Mouse (Mus musculus) heart, embryonic 15.5 days (tissue): Measurements from ENCODE around the gene Gtpbp6. TPM values are rescaled to one million over a fixed set of nuclear protein-coding genes. Genes with fewer than 3 reads are reported as not detected.
"Not testable (repeated sequence)": the region's sequence is repeated elsewhere in the genome, so short reads cannot be mapped to it uniquely, and the experiment has no call there.

ENCODE experiments used
- ATAC-seq: fragments of 200-750 bp; cut with Nextera tagmentation; replicated peaks from 2 replicates; pipeline ENCODE4 v1.8.0; 2017; ENCODE audit warnings: low read depth, moderate TSS enrichment; ENCODE audit not compliant: insufficient number of reproducible peaks, insufficient read depth, low FRiP score
- H3K27ac ChIP-seq: fragments of 300-500 bp; sonication (generic); 2 replicates; pipeline ENCODE4 v1.5.1; 2015; ENCODE audit warnings: mild to moderate bottlenecking, inconsistent platforms
- H3K27me3 ChIP-seq: fragments of 300-500 bp; sonication (generic); 2 replicates; pipeline ENCODE4 v1.6.1; 2015; ENCODE audit warnings: inconsistent platforms
- H3K36me3 ChIP-seq: fragments of 300-500 bp; sonication (generic); 2 replicates; pipeline ENCODE4 v1.6.1; 2015; ENCODE audit warnings: mild to moderate bottlenecking, inconsistent platforms
- H3K4me1 ChIP-seq: fragments of 300-500 bp; sonication (generic); replicated peaks from 2 replicates; pipeline ENCODE4 v1.6.1; 2015; ENCODE audit warnings: inconsistent platforms
- H3K4me2 ChIP-seq: fragments of 300-500 bp; sonication (generic); 2 replicates; pipeline ENCODE4 v1.6.1; 2015; ENCODE audit warnings: inconsistent platforms, mild to moderate bottlenecking, moderate library complexity
- H3K4me3 ChIP-seq: fragments of 300-500 bp; sonication (generic); 2 replicates; pipeline ENCODE4 v1.5.1; 2015; ENCODE audit warnings: mild to moderate bottlenecking, inconsistent platforms
- H3K9ac ChIP-seq: fragments of 300-500 bp; sonication (generic); 2 replicates; pipeline ENCODE4 v1.6.1; 2015; ENCODE audit warnings: mild to moderate bottlenecking, inconsistent platforms
- H3K9me3 ChIP-seq: fragments of 300-500 bp; sonication (generic); replicated peaks from 2 replicates; pipeline ENCODE4 v1.6.1; 2016; ENCODE audit warnings: inconsistent platforms
- WGBS: fragments of 180-500 bp; shearing (Covaris S2); methylation state at CpG from one replicate; pipeline ENCODE4 v1.1.7; 2015; ENCODE audit warnings: mixed read lengths; 5-methylcytosine and 5-hydroxymethylcytosine counted together
- polyA plus RNA-seq: library from polyadenylated mRNA; unstranded; fragments of >200 nt; fragmentation: Nextera tagmentation; extraction: Ambion mirVana; gene quantifications from 2 replicates; pipeline ENCODE4 v1.2.1, GENCODE M21; 2015

Gene Gtpbp6
- polyA plus RNA-seq, 1 experiment from 2014 or later = 18.6 TPM

DNA sequence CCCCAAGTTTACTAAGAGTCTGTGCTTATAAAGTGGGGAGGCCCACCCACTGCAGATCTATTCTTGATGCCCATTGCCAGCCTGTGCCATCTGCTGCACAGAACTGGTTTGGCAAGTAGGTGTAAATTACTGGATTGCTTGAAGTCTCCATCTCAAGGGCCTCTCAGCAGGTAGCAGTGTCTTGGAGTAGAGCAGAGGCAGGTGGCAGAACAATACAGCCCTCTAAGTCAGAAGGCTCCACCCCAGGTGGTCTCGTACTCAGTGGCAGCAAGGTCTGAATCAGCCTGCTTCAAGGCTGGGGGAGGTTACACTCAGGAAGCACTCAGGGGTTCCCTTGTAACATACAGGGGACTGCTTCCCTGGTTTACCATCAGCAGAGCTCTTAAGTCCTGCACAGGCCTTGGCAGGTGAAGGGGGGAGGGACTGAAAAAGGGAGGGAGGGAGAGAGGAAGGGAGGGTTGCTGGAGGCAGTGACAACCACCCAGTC lies 9.0 kb downstream of the Gtpbp6 start:
- no peak overlapping the region for H3K9ac ChIP-seq
- H3K9me3 ChIP-seq = no peaks in the 10 kb centered on the region
- peaks cover 6% of the 10 kb centered on the region; the same call in 1 of the 2 replicates for H3K27me3 ChIP-seq
- H3K4me2 ChIP-seq = no peak overlapping the region
- ATAC-seq = no peak
- H3K4me3 ChIP-seq = no peak overlapping the region
- peaks cover 17% of the 10 kb centered on the region for H3K36me3 ChIP-seq
- no peak overlapping the region for H3K27ac ChIP-seq
- H3K4me1 ChIP-seq = peaks cover 30% of the 10 kb centered on the region
- WGBS = 33% methylated on average over 1 of the region's 1 CpGs

GRCm38 (mm10) chr5:110094847-110095213 lies 13.2 kb downstream of the Gtpbp6 start:
- WGBS = 5% methylated on average over 4 of the region's 4 CpGs
- ATAC-seq = no peak
- peak overlapping the region; percentile 56 for H3K4me3 ChIP-seq

DNA sequence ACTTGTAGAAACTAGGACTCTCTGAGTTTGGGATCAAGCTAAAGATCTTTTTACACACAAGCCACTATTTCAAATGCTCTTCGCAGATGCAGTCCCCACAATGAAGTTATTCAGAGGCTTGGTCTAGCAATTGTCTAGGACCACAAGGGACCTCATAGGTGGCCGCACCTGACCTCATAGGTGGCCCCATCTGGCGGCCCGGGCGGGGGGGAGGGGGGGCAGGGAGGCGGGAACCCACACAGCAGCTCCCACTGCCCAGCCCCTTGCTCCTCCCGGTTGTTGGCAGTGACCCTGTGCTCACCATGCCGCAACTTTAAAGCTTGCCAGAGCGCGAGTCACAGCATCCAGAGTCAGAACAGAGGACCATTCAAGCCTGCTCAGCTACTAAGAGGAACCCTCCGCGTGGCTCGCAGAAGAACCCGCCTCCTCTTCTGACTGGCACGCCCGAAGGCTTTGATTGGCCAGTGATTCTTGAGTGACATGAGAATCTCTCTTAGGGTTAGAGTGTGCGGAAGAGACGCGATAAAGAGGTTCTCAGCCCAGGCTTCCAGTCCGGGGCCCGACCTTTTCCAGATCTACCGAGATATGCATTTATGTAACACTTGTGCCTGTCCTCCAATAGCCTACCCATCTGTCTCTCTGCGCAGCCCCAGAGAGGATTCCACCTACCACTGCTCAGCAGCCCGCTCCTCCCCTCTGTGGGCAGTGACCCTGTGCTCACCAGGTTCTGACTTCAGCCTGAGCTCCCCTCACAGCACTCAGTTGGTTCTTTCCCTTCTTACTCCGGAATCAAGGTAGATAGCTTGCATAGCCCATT lies 13.8 kb downstream of the Gtpbp6 start, which contains the start of gene Gm35315:
Gm35315 (minus strand) TSS at position 391 of the 817 bp plus-strand sequence.
- Histone ChIP-seq H3K27ac (peak within 1 kb of the TSS; percentile 13; the same call in 1 of the 2 replicates), H3K4me2 (peak within 1 kb of the TSS; percentile 88), H3K9ac (peak within 1 kb of the TSS; percentile 50), H3K36me3 (no peaks in the 10 kb centered on the region), H3K4me1 (peaks cover 9% of the 10 kb centered on the region; the same call in 1 of the 2 replicates), H3K4me3 (peak within 1 kb of the TSS; percentile 56), H3K27me3 (no peaks in the 10 kb centered on the region), H3K9me3 (no peaks in the 10 kb centered on the region)
- ATAC-seq = peak; percentile 88
- 1% methylated on average over 25 of the region's 25 CpGs for WGBS

More at GRCm38 (mm10) chr5:110094847-110095213, 13.2 kb downstream of the Gtpbp6 start:
- Histone ChIP-seq H3K36me3 (no peaks in the 10 kb centered on the region), H3K4me2 (peak overlapping the region; percentile 88), H3K27ac (peak overlapping the region; percentile 13; the same call in 1 of the 2 replicates), H3K27me3 (no peaks in the 10 kb centered on the region), H3K9me3 (no peaks in the 10 kb centered on the region), H3K4me1 (peaks cover 9% of the 10 kb centered on the region; the same call in 1 of the 2 replicates), H3K9ac (peak overlapping the region; percentile 50)

DNA sequence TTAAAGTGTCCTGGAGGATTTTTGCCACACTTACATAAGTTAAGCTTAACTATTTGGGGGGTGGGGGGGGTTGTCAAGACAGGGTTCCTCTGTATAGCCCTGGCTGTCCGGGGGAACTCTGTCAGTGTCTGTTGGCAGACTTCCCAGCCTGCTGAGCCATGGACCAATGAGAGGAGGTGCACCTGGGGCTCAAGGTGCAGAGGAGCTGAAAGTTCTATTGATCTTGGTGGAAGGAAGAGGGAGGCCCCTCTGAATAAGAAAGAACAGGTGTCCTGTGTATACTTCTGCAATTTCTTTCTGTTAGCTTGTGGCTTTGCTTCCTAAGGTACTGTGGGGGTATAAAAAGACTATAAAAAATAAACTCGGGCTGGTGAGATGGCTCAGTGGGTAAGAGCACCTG lies 16.5 kb downstream of the Gtpbp6 start:
- Histone ChIP-seq H3K27ac (no peak overlapping the region), H3K4me2 (no peak overlapping the region), H3K4me3 (no peak overlapping the region), H3K36me3 (no peaks in the 10 kb centered on the region), H3K4me1 (peaks cover 9% of the 10 kb centered on the region; the same call in 1 of the 2 replicates), H3K9me3 (no peaks in the 10 kb centered on the region), H3K27me3 (no peaks in the 10 kb centered on the region), H3K9ac (no peak overlapping the region)
- 55% methylated on average over 2 of the region's 2 CpGs for WGBS
- no peak for ATAC-seq

DNA sequence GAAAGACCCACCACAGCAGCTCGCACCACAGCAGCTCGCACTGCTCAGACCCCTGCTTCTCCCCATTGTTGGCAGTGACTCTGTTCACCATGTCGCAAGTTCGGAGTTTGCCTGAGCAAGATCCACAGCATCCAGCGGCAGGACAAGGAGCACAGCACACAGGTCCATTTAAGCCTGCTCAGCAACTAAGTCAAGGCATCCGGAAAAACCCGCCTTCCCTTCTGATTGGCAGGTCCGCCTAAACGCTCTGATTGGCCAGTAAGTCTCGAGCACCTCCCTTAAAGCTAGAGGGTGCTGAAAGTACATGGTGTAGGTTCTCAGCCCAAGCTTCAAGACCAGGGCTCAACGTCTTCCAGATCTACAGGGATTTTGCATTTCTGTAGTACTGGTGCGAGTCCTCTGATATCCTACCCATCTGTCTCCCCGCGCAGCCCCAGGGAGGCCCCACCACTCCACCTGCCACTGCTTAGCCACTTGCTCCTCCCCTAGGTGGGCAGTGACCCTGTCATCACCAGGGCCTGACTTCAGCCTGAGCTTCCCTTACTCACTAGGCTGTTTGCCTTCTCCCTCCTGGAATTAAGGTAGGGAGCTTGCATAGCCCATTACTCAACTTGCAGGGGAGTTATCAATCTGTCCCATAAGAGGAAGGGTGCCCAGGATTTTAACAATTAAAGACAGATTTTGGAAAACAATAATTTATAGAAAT lies 21.7 kb downstream of the Gtpbp6 start:
- WGBS = 32% methylated on average over 14 of the region's 14 CpGs
- ATAC-seq = no peak

DNA sequence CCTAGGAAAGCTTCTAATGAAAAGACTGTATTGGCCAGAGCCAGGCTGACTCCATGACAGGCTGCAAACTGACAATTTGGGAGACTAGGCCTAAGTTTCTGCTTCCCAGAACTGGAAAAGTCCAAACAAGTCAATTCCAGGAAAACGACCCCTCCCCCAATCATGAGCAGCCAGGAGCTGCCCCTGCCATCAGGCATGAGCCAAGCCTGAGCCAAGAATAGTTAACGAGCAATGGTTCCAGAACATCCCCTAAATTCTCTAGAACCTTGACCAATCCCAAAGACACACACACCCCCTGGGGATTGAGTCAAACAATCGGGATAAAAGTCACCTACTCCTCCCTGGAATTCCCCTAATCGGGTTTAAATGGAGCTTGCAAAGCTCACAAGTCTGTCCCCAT lies 25.0 kb downstream of the Gtpbp6 start:
- WGBS = 74% methylated on average over 4 of the region's 4 CpGs
- no peaks in the 10 kb centered on the region for H3K4me1 ChIP-seq
- no peak for ATAC-seq

More for the DNA sequence above, 21.7 kb downstream of the Gtpbp6 start:
- Histone ChIP-seq H3K9me3 (no peaks in the 10 kb centered on the region), H3K4me3 (no peak overlapping the region), H3K27me3 (no peaks in the 10 kb centered on the region), H3K4me2 (no peak overlapping the region), H3K9ac (no peak overlapping the region), H3K27ac (no peak overlapping the region), H3K36me3 (no peaks in the 10 kb centered on the region), H3K4me1 (no peaks in the 10 kb centered on the region)

DNA sequence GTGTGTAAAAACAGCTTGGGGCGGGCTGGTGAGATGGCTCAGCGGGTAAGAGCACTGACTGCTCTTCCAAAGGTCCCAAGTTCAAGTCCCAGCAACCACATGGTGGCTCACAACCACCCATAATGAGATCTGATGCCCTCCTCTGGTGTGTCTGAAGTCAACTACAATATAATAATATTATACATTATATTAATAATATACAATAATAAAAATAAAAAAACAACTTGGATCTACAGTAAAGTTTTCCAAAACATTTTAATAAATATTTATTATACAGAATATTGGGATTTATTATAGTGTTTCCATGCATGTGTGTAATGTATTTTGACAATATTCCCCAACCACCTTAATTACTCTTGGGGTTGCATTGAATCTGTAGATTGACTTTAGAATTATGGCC lies 35.6 kb downstream of the Gtpbp6 start, which contains the start of gene Gm17655:
Gm17655 (minus strand) TSS at position 101 of the 400 bp plus-strand sequence.
- not testable (repeated sequence) for H3K27me3 ChIP-seq, H3K4me1 ChIP-seq, H3K9ac ChIP-seq, H3K4me3 ChIP-seq, H3K4me2 ChIP-seq, H3K27ac ChIP-seq, ATAC-seq, H3K36me3 ChIP-seq
- H3K9me3 ChIP-seq = peaks cover 22% of the 10 kb centered on the region
- WGBS = 88% methylated on average over 2 of the region's 2 CpGs

More for the DNA sequence above, 25.0 kb downstream of the Gtpbp6 start:
- Histone ChIP-seq H3K9me3 (peaks cover 19% of the 10 kb centered on the region), H3K27me3 (no peaks in the 10 kb centered on the region), H3K4me2 (no peak overlapping the region), H3K27ac (no peak overlapping the region), H3K36me3 (no peaks in the 10 kb centered on the region), H3K4me3 (no peak overlapping the region), H3K9ac (no peak overlapping the region)

GRCm38 (mm10) chr5:110057637-110058408 lies 50.2 kb downstream of the Gtpbp6 start:
- Histone ChIP-seq H3K4me2 (peak overlapping the region; percentile 69), H3K4me3 (peak overlapping the region; percentile 74), H3K9ac (peak overlapping the region; percentile 71), H3K27ac (peak overlapping the region; percentile 60), H3K9me3 (no peaks in the 10 kb centered on the region), H3K36me3 (no peaks in the 10 kb centered on the region), H3K4me1 (no peaks in the 10 kb centered on the region), H3K27me3 (no peaks in the 10 kb centered on the region)
- ATAC-seq = peak; percentile 94
- WGBS = 2% methylated on average over 19 of the region's 19 CpGs

Other genes with a start within 250 kb of the Gtpbp6 start
- gene Gm15446, start 184.8 kb downstream of the Gtpbp6 start, polyA plus RNA-seq = 0.19 and 0.47 TPM in 2 replicates
- 8.6 and 9.8 TPM in 2 replicates for gene Zfp932, start 111.7 kb downstream of the Gtpbp6 start, polyA plus RNA-seq
- gene Gm17655, start 35.7 kb downstream of the Gtpbp6 start, polyA plus RNA-seq = 1.00 and 2.9 TPM in 2 replicates
- gene Gm35315, start 13.8 kb downstream of the Gtpbp6 start, polyA plus RNA-seq = 0.16 and 0.87 TPM in 2 replicates
- 0.55 and 1.1 TPM in 2 replicates for gene Plcxd1, start 8.2 kb downstream of the Gtpbp6 start, polyA plus RNA-seq
- 2.9 and 3.2 TPM in 2 replicates for gene Zfp605, start 1.9 kb upstream of the Gtpbp6 start, polyA plus RNA-seq
- 25.9 and 30.2 TPM in 2 replicates for gene Chfr, start 27.6 kb upstream of the Gtpbp6 start, polyA plus RNA-seq
- gene Golga3, start 68.5 kb upstream of the Gtpbp6 start, polyA plus RNA-seq = 13.4 and 18.6 TPM in 2 replicates
- 16.8 and 19.9 TPM in 2 replicates for gene Ankle2, start 122.8 kb upstream of the Gtpbp6 start, polyA plus RNA-seq
- gene Pgam5, start 161.7 kb upstream of the Gtpbp6 start, polyA plus RNA-seq = 40.2 and 49.7 TPM in 2 replicates
- 17.6 and 23.9 TPM in 2 replicates for gene Pxmp2, start 178.0 kb upstream of the Gtpbp6 start, polyA plus RNA-seq
- gene Pole, start 178.1 kb upstream of the Gtpbp6 start, polyA plus RNA-seq = 13.0 and 17.3 TPM in 2 replicates
- gene P2rx2, start 235.0 kb upstream of the Gtpbp6 start, polyA plus RNA-seq = 0.50 and 0.68 TPM in 2 replicates
- not detected in 2 replicates for gene Lrcol1, start 236.5 kb upstream of the Gtpbp6 start, polyA plus RNA-seq